Mouse (Mus musculus): ENCODE measurements around the gene Nt5c3b.

GRCm38 (mm10) chr11:100426820-100427219 is 14.8 kb downstream of the Nt5c3b start:
- TF ChIP-seq POLR2A (IDR thresholded peaks at IDR 0.05; ENCODE audit: borderline replicate concordance, insufficient read depth, low read length) (no peak), CTCF (IDR thresholded peaks at IDR 0.05; ENCODE audit: borderline replicate concordance, insufficient read depth, low read depth, low read length) (no peak)

All from cerebellum, adult 2 months (tissue).